Mouse (Mus musculus) lung, postnatal 0 days (tissue): ENCODE data around the gene Sap30bp. TPM values are rescaled to one million over a fixed set of nuclear protein-coding genes. Genes with fewer than 3 reads are reported as not detected.

Experiments used
- ATAC-seq: fragments of 200-750 bp; cut with Nextera tagmentation; 2 replicates; pipeline ENCODE4 v1.8.0; 2017; ENCODE audit warnings: moderate library complexity
- DNase-seq: peaks from one replicate; pipeline ENCODE4 v3.0.0-alpha.2; 2016; ENCODE audit warnings: low spot score
- H3K27ac ChIP-seq: fragments of 300-500 bp; sonication (generic); 2 replicates; pipeline ENCODE4 v1.5.1; 2014; ENCODE audit warnings: antibody characterized with exemption, mild to moderate bottlenecking, low read length, mixed read lengths
- H3K27me3 ChIP-seq: fragments of 300-500 bp; sonication (generic); replicated peaks from 2 replicates; pipeline ENCODE4 v1.6.1; 2014; ENCODE audit warnings: low read length, mixed read lengths; ENCODE audit not compliant: insufficient read depth
- H3K36me3 ChIP-seq: fragments of 300-500 bp; sonication (generic); 2 replicates; pipeline ENCODE4 v1.6.1; 2014; ENCODE audit warnings: low read length, mixed read lengths; ENCODE audit not compliant: insufficient read depth
- H3K4me1 ChIP-seq: fragments of 300-500 bp; sonication (generic); 2 replicates; pipeline ENCODE4 v1.6.1; 2014; ENCODE audit warnings: antibody characterized with exemption, low read depth, low read length, mixed read lengths; ENCODE audit not compliant: insufficient read depth
- H3K4me2 ChIP-seq: fragments of 300-500 bp; sonication (generic); replicated peaks from 2 replicates; pipeline ENCODE4 v1.6.1; 2014; ENCODE audit warnings: low read depth, mild to moderate bottlenecking, low read length, moderate library complexity, mixed read lengths
- H3K4me3 ChIP-seq: fragments of 300-500 bp; sonication (generic); 2 replicates; pipeline ENCODE4 v1.5.1; 2014; ENCODE audit warnings: low read depth, low read length
- H3K9ac ChIP-seq: fragments of 300-500 bp; sonication (generic); replicated peaks from 2 replicates; pipeline ENCODE4 v1.6.1; 2014; ENCODE audit warnings: low read depth, mild to moderate bottlenecking
- H3K9me3 ChIP-seq: fragments of 300-500 bp; sonication (generic); 2 replicates; pipeline ENCODE4 v1.6.1; 2016; ENCODE audit warnings: low read length, mixed read lengths
- CTCF ChIP-seq: IDR thresholded peaks from 2 replicates; pipeline ENCODE4 v1.5.1; 2016; ENCODE audit warnings: antibody characterized with exemption, mild to moderate bottlenecking
- EP300 ChIP-seq: IDR thresholded peaks from 2 replicates; pipeline ENCODE4 v1.6.1; 2016; ENCODE audit warnings: antibody characterized with exemption, mild to moderate bottlenecking, control low read depth
- WGBS: fragments of 180-500 bp; shearing (Covaris S2); extraction: QIAGEN DNeasy Blood & Tissue Kit; methylation state at CpG from one replicate; pipeline ENCODE4 v1.1.7; 2014; 5-methylcytosine and 5-hydroxymethylcytosine counted together
- polyA plus RNA-seq: library from polyadenylated mRNA; unstranded; fragments of >200 nt; fragmentation: Nextera tagmentation; extraction: Ambion mirVana; gene quantifications from 2 replicates; pipeline ENCODE4 v1.2.1, GENCODE M21; 2015

Sap30bp gene
- polyA plus RNA-seq, 1 experiment from 2014 or later, result 22.8 TPM

DNA sequence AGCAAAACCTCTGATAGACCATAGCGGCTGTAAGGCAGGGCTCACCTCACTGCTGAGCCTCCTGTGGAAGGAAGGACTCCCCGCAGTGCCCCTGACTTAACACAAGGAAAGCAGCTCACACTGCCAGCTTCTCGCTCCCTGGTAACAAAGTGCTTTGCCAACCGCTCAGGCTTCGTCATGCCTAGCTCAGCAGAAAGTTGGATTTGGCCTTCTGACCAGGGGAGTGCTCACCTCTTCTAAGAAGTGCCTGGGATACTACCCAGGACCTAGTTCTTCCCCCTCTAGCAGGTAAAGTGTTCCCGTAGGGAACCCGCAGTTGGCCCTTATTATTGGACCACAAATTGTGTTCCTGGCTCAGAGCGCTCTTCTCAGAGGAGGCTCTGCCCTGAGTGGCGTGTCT, 25.9 kb downstream of the Sap30bp start:
- Histone ChIP-seq H3K4me2 (no peak overlapping the region), H3K27ac (no peak overlapping the region), H3K27me3 (no peaks in the 10 kb centered on the region), H3K9me3 (no peaks in the 10 kb centered on the region), H3K9ac (no peak overlapping the region), H3K4me1 (no peaks in the 10 kb centered on the region), H3K36me3 (peaks cover 25% of the 10 kb centered on the region), H3K4me3 (no peak overlapping the region)
- ATAC-seq (no peak), DNase-seq (no peak)
- 95% methylated on average over 9 of the region's 9 CpGs for WGBS
- TF ChIP-seq EP300 (no peak), CTCF (no peak)

- TF ChIP-seq CTCF, result no peak
- no peak for TF ChIP-seq EP300
- 89% methylated on average over 9 of the region's 9 CpGs for WGBS
- ATAC-seq (no peak), DNase-seq (no peak)
- Histone ChIP-seq H3K4me3 (no peak overlapping the region), H3K27me3 (no peaks in the 10 kb centered on the region), H3K9ac (no peak overlapping the region), H3K36me3 (peaks cover 31% of the 10 kb centered on the region), H3K27ac (no peak overlapping the region), H3K4me2 (no peak overlapping the region), H3K4me1 (no peaks in the 10 kb centered on the region), H3K9me3 (no peaks in the 10 kb centered on the region)
These were observed 29.8 kb downstream of the Sap30bp start for GRCm38 (mm10) chr11:115962651-115963412.

DNA sequence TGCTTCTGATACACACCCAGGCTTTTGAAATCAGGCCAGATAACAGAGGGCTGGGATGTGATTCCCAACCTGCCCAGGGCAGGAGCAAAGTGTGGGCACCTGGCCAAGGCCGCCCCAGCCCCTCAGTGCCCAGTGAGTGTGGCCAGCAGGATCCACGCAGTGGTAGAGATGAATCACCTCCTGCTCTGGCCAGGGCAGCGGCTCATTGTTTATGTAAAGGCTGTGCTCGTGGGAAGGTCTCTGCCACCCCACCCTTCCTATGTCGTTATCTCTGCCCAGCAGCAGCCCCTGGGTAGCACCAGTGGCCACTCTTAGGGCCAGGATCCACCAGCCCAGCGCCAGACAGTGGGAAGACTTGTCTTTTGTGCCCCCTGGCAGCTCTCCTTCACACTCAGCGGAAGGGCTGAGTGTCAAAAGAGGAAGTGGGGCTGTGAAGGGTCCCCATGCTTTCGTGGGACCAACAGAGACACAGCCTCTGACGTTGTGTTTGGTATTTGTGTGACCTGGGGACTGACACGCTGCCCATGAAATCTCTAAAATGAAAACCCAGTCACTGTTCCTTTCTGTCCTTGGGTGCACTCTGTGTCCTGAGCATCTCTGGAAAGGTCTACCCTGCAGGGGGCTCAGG, 32.0 kb downstream of the Sap30bp start:
- no peaks in the 10 kb centered on the region for H3K27me3 ChIP-seq
- peak; percentile 78 for DNase-seq
- H3K9ac ChIP-seq, result no peak overlapping the region
- no peaks in the 10 kb centered on the region for H3K9me3 ChIP-seq
- peaks cover 30% of the 10 kb centered on the region for H3K36me3 ChIP-seq
- H3K27ac ChIP-seq, result no peak overlapping the region
- H3K4me3 ChIP-seq, result no peak overlapping the region
- no peak for TF ChIP-seq CTCF
- TF ChIP-seq EP300, result peak; percentile 97
- no peak overlapping the region for H3K4me2 ChIP-seq
- peak; percentile 95 for ATAC-seq
- WGBS, result 56% methylated on average over 10 of the region's 10 CpGs
- H3K4me1 ChIP-seq, result peaks cover 3% of the 10 kb centered on the region; the same call in 1 of the 2 replicates

- peaks cover 16% of the 10 kb centered on the region; the same call in 1 of the 2 replicates for H3K27me3 ChIP-seq
- ATAC-seq, result no peak
- no peak overlapping the region for H3K9ac ChIP-seq
- peaks cover 7% of the 10 kb centered on the region; the same call in 1 of the 2 replicates for H3K36me3 ChIP-seq
- peaks cover 8% of the 10 kb centered on the region; the same call in 1 of the 2 replicates for H3K4me1 ChIP-seq
- TF ChIP-seq CTCF (no peak), EP300 (no peak)
- peak; percentile 36 for DNase-seq
- H3K4me3 ChIP-seq, result no peak overlapping the region
- no peak overlapping the region for H3K27ac ChIP-seq
- H3K9me3 ChIP-seq, result no peaks in the 10 kb centered on the region
- no peak overlapping the region for H3K4me2 ChIP-seq
- 55% methylated on average over 5 of the region's 5 CpGs for WGBS
These were observed 35.8 kb downstream of the Sap30bp start for GRCm38 (mm10) chr11:115968731-115969405.

- H3K27ac ChIP-seq, result no peak overlapping the region
- no peak; the same call in 1 of the 2 replicates for ATAC-seq
- TF ChIP-seq CTCF, result no peak
- TF ChIP-seq EP300, result no peak
These were observed 37.1 kb downstream of the Sap30bp start for GRCm38 (mm10) chr11:115970006-115970673.

More at GRCm38 (mm10) chr11:115970006-115970673, 37.1 kb downstream of the Sap30bp start:
- H3K9me3 ChIP-seq, result no peaks in the 10 kb centered on the region
- peak; percentile 57 for DNase-seq
- H3K27me3 ChIP-seq, result peaks cover 24% of the 10 kb centered on the region
- no peak overlapping the region for H3K9ac ChIP-seq
- no peak overlapping the region for H3K4me3 ChIP-seq
- 40% methylated on average over 15 of the region's 15 CpGs for WGBS
- peaks cover 11% of the 10 kb centered on the region; the same call in 1 of the 2 replicates for H3K4me1 ChIP-seq
- no peaks in the 10 kb centered on the region for H3K36me3 ChIP-seq
- no peak overlapping the region for H3K4me2 ChIP-seq
